Mouse (Mus musculus) stomach, embryonic 14.5 days (tissue): Measurements from ENCODE around the gene 1700017B05Rik. TPM values are rescaled to one million over a fixed set of nuclear protein-coding genes. Genes with fewer than 3 reads are reported as not detected.
"Not testable (repeated sequence)": the region's sequence is repeated elsewhere in the genome, so short reads cannot be mapped to it uniquely, and the experiment has no call there.

ENCODE experiments used
- ATAC-seq: fragments of 200-750 bp; cut with Nextera tagmentation; 2 replicates; pipeline ENCODE4 v1.8.0; 2017; ENCODE audit warnings: low read depth, moderate TSS enrichment; ENCODE audit not compliant: insufficient number of reproducible peaks, insufficient read depth, low FRiP score
- H3K27ac ChIP-seq: fragments of 300-500 bp; sonication (generic); 2 replicates; pipeline ENCODE4 v1.5.1; 2014; ENCODE audit warnings: mild to moderate bottlenecking, low read length, moderate library complexity, mixed read lengths
- H3K27me3 ChIP-seq: fragments of 300-500 bp; sonication (generic); 2 replicates; pipeline ENCODE4 v1.6.1; 2014; ENCODE audit warnings: low read length, control low read depth, mixed read lengths; ENCODE audit not compliant: control insufficient read depth, insufficient read depth
- H3K36me3 ChIP-seq: fragments of 300-500 bp; sonication (generic); 2 replicates; pipeline ENCODE4 v1.6.1; 2014; ENCODE audit warnings: mild to moderate bottlenecking, control low read depth, low read length, moderate library complexity, mixed read lengths; ENCODE audit not compliant: control insufficient read depth, insufficient read depth
- H3K4me1 ChIP-seq: fragments of 300-500 bp; sonication (generic); 2 replicates; pipeline ENCODE4 v1.6.1; 2014; ENCODE audit warnings: low read length, control low read depth, mixed read lengths; ENCODE audit not compliant: control insufficient read depth, insufficient read depth
- H3K4me2 ChIP-seq: fragments of 300-500 bp; sonication (generic); replicated peaks from 2 replicates; pipeline ENCODE4 v1.6.1; 2014; ENCODE audit warnings: low read depth, low read length, control low read depth
- H3K4me3 ChIP-seq: fragments of 300-500 bp; sonication (generic); 2 replicates; pipeline ENCODE4 v1.5.1; 2014; ENCODE audit warnings: low read depth, low read length, control low read depth
- H3K9ac ChIP-seq: fragments of 300-500 bp; sonication (generic); replicated peaks from 2 replicates; pipeline ENCODE4 v1.6.1; 2014; ENCODE audit warnings: low read depth, mild to moderate bottlenecking, control low read depth, low read length, moderate library complexity, mixed read lengths
- H3K9me3 ChIP-seq: fragments of 300-500 bp; sonication (generic); 2 replicates; pipeline ENCODE4 v1.6.1; 2016; ENCODE audit warnings: low read depth, low read length, control low read depth; ENCODE audit not compliant: control insufficient read depth
- WGBS: fragments of 180-500 bp; shearing (Covaris S2); extraction: QIAGEN DNeasy Blood & Tissue Kit; methylation state at CpG from one replicate; pipeline ENCODE4 v1.1.7; 2014; 5-methylcytosine and 5-hydroxymethylcytosine counted together
- polyA plus RNA-seq: library from polyadenylated mRNA; unstranded; fragments of >200 nt; fragmentation: Nextera tagmentation; extraction: Ambion mirVana; gene quantifications from 2 replicates; pipeline ENCODE4 v1.2.1, GENCODE M21; 2014

Gene 1700017B05Rik
- polyA plus RNA-seq: 24.0 and 25.6 TPM in 2 replicates

DNA sequence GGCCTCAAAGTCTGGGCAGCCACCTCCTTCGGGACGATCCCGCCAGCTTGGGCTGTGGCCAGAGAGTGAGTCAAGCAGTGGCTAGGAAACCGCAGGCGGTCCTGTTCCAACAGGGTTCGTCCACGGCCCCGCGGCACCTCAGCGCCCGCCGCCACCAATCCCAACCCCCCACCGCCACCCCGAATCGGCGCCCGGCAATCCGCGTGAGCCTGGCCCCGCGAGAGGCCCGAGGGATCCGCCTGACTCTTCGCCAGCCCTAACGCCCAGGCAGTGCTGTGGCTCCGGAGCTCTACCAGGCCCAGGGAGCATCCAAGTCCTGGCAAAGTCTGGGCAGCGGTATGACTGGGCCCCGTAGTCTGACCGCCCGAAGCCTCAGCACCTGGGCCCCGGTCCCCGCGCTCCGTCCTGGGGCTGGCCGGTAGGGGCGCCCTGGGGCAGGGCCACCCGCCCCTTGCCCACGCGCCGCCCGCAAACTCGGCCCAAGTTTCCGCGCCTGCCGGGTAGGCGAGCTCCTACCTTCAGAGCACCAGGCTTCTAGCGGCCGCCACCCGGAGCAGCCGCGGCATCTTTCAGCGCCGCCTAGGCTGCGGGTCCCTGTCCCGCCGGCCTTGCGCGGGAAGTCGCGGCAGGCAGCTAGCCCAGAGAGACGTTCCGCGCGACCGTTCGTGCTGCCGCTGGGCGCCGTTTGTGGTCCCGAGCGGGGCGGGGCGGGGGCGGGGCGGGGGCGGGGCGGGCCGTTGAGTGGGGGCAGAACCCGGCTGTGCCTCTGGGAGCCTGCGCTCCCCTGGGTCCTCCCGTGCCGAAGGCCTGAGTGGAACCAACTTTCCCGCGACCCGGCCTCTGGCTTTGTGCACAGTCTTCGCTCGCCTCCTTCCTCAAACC is at the start of gene 1700017B05Rik:
TSS of gene 1700017B05Rik (minus strand) at position 700 of the 882 bp plus-strand sequence.
- H3K4me1 ChIP-seq: peaks cover 20% of the 10 kb centered on the region
- under 1% methylated on average over 68 of the region's 87 CpGs for WGBS
- peak within 1 kb of the TSS; percentile 86 for H3K27ac ChIP-seq
- peak within 1 kb of the TSS; percentile 93 for H3K4me3 ChIP-seq
- no peaks in the 10 kb centered on the region for H3K27me3 ChIP-seq
- ATAC-seq: peak; percentile 82
- peak within 1 kb of the TSS; percentile 92 for H3K9ac ChIP-seq
- H3K4me2 ChIP-seq: peak within 1 kb of the TSS; percentile 89
- no peaks in the 10 kb centered on the region for H3K9me3 ChIP-seq
- peaks cover 17% of the 10 kb centered on the region for H3K36me3 ChIP-seq

DNA sequence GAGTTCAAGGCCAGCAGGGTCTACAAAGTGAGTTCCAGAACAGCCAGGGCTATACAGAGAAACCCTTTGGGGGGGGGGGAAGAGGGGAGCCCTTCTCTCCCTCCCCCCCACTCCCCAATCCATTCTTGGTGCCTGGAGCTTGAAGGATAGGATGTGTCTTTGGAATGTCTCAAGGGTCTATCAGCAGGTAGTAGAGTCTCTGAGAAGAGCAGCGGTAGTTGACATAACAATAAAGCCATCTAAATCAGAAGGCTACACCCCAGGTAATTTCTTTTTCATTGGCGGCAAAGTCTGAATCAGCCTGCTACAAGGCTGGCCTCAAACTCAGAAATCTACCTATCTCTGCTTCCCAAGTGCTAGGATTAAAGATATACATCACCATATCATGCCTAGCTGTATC is 48.5 kb upstream of the 1700017B05Rik start:
- H3K36me3 ChIP-seq: no peaks in the 10 kb centered on the region
- 92% methylated on average over 2 of the region's 2 CpGs for WGBS
- no peaks in the 10 kb centered on the region for H3K4me1 ChIP-seq
- ATAC-seq: no peak
- H3K9me3 ChIP-seq: no peaks in the 10 kb centered on the region
- H3K4me2 ChIP-seq: no peak overlapping the region
- no peak overlapping the region for H3K4me3 ChIP-seq
- H3K27me3 ChIP-seq: no peaks in the 10 kb centered on the region
- no peak overlapping the region for H3K9ac ChIP-seq
- H3K27ac ChIP-seq: no peak overlapping the region

DNA sequence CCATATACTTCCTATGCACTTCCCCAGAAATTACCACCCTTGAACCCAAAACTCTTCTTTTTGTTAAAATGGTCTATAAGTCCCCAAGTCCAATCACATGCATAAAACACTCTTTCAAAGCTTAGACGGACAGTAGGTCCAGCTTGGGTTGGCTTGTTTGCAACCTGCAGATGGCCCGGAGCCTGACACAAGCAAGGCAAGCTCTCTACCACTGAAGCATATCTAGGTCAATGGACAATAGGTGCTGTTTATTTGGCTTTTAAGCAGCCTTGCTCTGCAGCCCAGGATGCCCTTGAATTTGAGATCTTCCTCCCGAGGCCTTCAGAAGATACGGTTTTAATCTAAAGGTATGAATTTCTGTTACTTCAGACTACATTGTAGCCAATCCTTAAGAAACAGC is 46.9 kb upstream of the 1700017B05Rik start:
- Histone ChIP-seq H3K9me3 (no peaks in the 10 kb centered on the region), H3K9ac (no peak overlapping the region), H3K27ac (no peak overlapping the region), H3K36me3 (no peaks in the 10 kb centered on the region), H3K4me3 (no peak overlapping the region), H3K4me2 (no peak overlapping the region), H3K4me1 (no peaks in the 10 kb centered on the region), H3K27me3 (no peaks in the 10 kb centered on the region)
- WGBS: 92% methylated on average over 4 of the region's 4 CpGs
- no peak for ATAC-seq

DNA sequence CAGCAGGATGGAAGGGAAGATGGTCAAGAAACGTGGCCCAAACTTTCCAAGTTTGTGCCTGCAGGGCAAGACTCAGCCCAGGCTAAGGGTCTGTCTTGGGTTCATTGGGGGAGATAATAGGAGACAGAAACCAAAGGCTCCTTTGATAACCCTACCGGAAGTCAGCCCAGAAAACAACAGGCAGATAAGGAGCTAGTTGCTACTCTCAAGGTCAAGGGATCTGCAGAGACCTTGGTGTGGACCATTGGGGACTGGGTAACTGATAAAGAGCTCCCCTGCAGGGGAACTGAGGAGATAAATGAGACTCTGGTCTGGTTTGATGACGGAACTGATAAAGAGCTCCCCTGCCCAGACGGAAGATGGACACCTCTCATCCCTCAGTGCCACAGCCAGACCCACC is 45.0 kb upstream of the 1700017B05Rik start:
- Histone ChIP-seq H3K36me3 (no peaks in the 10 kb centered on the region), H3K27me3 (no peaks in the 10 kb centered on the region), H3K9ac (no peak overlapping the region), H3K4me3 (no peak overlapping the region), H3K4me1 (no peaks in the 10 kb centered on the region), H3K27ac (no peak overlapping the region), H3K4me2 (no peak overlapping the region), H3K9me3 (no peaks in the 10 kb centered on the region)
- ATAC-seq: no peak
- WGBS: 78% methylated on average over 4 of the region's 4 CpGs

DNA sequence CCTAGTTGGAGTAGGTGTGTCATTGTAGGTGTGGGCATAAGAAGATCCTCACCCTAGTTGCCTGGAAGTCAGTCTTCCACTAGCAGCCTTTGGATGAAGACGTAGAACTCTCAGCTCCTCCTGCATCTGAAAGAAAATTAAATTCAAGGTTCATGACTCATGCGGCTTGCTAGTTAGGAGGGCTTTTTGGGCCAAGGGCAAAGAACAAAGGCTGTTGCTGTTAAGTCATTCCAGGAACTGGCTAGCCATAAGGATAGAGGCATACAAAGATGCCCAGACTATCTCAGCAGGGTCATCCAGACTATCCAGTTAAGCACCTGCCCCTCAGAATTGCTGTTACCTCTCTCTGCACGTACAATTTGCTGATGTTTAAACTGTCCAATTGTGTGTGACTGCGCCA is 42.3 kb upstream of the 1700017B05Rik start:
- not testable (repeated sequence) for H3K9ac ChIP-seq, H3K4me3 ChIP-seq, H3K9me3 ChIP-seq, H3K27me3 ChIP-seq, H3K4me2 ChIP-seq, H3K36me3 ChIP-seq, H3K27ac ChIP-seq, ATAC-seq, H3K4me1 ChIP-seq
- WGBS: 90% methylated on average over 4 of the region's 4 CpGs

DNA sequence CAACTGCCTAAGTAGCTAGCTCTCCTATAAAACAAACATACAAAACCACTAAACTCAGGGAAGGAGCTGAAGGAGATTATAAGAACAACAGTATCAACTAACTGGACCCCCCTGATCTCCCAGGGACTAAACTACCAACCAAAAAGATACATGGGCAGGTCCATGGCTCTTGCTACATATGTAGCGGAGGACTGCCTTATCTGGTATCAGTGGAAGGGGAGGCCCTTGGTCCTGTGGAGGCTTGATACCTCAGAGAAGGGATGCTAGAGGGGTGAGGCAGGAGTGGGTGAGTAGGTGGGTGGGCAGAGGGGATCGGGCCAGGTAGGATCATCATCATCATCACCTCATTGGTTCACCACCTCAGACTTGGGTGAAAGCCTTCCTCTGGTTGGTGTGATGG is 41.8 kb upstream of the 1700017B05Rik start:
- no peak overlapping the region for H3K27ac ChIP-seq
- no peaks in the 10 kb centered on the region for H3K27me3 ChIP-seq
- ATAC-seq: no peak
- 98% methylated on average over 2 of the region's 2 CpGs for WGBS
- H3K36me3 ChIP-seq: no peaks in the 10 kb centered on the region
- no peaks in the 10 kb centered on the region for H3K9me3 ChIP-seq
- no peak overlapping the region for H3K9ac ChIP-seq
- no peaks in the 10 kb centered on the region for H3K4me1 ChIP-seq
- no peak overlapping the region for H3K4me2 ChIP-seq
- no peak overlapping the region for H3K4me3 ChIP-seq

DNA sequence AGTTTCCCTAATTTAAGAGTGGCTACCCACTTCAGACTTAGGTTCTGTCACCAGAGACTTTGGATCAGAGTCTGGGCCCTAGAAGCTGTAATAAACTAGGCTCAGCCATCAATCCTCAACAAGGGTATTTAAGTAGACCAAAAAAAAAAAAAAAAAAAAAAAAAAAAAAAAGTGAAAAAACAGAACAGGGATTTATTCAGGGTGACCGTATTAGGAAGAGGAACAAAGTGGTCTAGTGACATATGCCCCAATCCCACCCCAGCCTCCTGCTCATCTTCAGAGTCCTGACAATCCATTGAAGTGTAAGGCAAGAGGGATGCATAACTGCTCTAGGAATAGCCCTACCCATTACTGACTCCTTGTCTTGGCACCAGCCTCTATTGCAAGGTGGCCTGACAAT is 40.9 kb upstream of the 1700017B05Rik start:
- Histone ChIP-seq H3K36me3 (no peaks in the 10 kb centered on the region), H3K4me3 (no peak overlapping the region), H3K9ac (no peak overlapping the region), H3K4me1 (no peaks in the 10 kb centered on the region), H3K27me3 (no peaks in the 10 kb centered on the region), H3K27ac (no peak overlapping the region), H3K4me2 (no peak overlapping the region), H3K9me3 (no peaks in the 10 kb centered on the region)
- WGBS: 80% methylated on average over 1 of the region's 1 CpGs
- ATAC-seq: no peak

DNA sequence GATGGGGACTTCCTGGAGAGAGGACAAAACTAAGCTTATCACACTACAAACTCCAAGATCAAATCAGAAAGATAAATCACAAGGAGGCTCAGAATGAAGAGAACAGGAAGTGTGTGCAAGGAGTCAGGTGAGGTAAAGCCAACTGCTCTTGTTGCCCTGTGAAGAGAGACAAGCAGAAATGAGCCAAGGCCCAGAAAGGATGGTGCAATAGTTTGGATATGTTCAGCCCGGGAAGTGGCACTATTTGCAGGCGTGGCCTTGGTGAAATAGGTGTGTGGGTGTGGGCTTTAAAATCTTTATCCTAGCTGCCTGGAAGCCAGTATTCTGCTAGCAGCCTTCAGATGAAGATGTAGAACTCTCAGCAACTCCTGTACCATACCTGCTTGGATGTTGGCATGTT is 38.4 kb upstream of the 1700017B05Rik start:
- H3K4me3 ChIP-seq: no peak overlapping the region
- WGBS: 70% methylated on average over 2 of the region's 2 CpGs
- no peak overlapping the region for H3K27ac ChIP-seq
- H3K27me3 ChIP-seq: no peaks in the 10 kb centered on the region
- no peaks in the 10 kb centered on the region for H3K4me1 ChIP-seq
- H3K9ac ChIP-seq: no peak overlapping the region
- no peak overlapping the region for H3K4me2 ChIP-seq
- ATAC-seq: no peak
- no peaks in the 10 kb centered on the region for H3K9me3 ChIP-seq
- no peaks in the 10 kb centered on the region for H3K36me3 ChIP-seq
